Mouse (Mus musculus) myocyte (in vitro differentiated cells): ENCODE measurements around the gene Katnal1.

ENCODE experiments used
- POLR2A ChIP-seq: IDR thresholded peaks from one replicate; pipeline ENCODE4 v1.6.1; 2011; ENCODE audit warnings: low read depth, mild to moderate bottlenecking, control low read depth, moderate library complexity; ENCODE audit not compliant: insufficient read length
- REST ChIP-seq: IDR thresholded peaks from one replicate; pipeline ENCODE4 v1.6.1; 2011; ENCODE audit warnings: mild to moderate bottlenecking, control low read depth, moderate library complexity; ENCODE audit not compliant: insufficient read depth, insufficient read length

DNA sequence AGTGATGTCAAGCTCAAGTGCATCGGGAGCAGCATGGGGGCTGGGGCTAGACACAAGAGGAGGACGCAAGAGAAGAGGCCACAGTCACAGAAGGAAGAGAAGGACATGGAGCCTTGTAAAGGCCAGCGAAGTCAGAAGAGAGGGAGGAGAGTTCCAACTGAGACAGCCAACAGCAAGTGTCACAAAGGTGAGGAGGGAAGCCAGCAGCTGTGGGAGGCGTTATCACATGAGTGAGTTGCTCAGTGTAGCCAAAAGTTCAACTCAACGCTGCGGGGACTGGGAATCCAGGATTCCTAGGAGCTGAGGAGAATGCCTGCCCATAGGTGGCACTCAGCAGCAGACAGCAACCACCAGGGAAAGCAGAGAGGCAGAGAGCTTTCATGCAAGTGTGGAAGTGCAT, 19.7 kb downstream of the Katnal1 start:
- TF ChIP-seq REST (no peak), POLR2A (no peak)
